Mouse (Mus musculus): ENCODE results near the gene Hibadh.

Hibadh gene

DNA sequence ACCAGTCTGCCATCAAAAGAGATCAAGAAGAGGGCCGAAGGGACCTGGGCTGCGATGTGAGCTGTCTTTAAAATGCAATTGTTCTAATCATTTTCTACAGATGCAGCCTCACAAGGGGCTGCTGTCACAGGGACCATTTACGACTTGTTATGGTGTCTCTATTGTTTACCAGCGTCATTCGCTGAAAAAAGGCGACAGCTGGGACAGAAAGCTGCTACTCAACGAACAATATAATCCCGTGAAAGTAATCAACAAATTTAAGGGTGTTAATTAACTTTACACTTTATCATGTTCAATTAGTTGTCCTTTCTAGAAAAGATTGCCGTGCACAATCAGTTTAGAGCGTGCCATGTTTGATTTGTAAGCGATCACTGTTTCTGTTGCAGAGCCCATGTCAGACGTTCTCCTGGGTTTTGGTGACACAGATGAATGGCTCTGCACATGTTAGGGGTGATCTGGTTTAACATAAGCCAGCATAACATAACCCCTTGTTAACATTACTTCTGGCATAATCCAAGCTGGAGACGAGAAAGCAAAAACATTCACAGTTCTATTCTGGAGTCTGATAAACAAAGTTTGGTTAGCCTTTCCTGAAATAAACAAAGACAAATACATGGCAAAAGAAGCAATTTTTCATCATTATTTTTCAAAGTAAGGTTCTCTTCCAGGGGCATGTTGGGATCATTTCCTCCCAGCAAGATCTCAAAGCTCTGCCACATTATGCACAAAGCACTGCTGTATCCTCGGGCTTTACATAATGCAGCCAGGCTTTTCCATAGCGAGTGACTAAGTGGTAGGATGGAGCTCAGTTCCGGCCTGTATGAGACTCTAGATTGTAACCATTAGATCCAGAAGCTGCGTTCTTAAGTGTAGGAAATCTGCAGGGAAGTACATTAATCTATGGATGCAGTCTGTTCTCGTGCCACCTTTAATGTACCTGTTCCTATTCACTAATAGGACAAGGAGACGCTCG, 72.6 kb downstream of the Hibadh start:
- DNase-seq (ENCODE audit: low spot score in 2 of 2): no peak

DNA sequence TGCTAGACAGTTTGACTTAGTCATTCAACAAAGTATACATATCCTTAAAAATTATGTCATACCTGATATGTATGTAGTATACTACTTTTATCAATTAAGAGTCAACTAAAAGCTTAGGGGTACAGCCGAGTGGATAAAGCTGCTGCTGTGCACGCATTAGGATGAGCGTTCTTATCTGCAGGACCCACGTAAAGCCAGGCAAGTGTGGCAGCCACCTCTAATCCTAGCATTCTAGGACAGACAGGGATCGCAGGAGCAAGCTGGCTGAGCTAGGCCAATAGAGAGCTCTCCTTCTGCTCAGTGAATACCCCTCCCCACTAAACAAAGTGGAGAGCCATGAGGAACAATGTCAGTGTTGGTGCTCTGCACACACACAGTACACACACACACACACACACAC, 75.0 kb downstream of the Hibadh start:
- no peak for DNase-seq (ENCODE audit: low spot score in 2 of 2)

GRCm38 (mm10) chr6:52562994-52563393, 77.2 kb downstream of the Hibadh start:
- no peak for DNase-seq (ENCODE audit: low spot score in 2 of 2)

- DNase-seq (ENCODE audit: low spot score in 2 of 2): no peak
Observed at GRCm38 (mm10) chr6:52559041-52559440, 81.1 kb downstream of the Hibadh start.

GRCm38 (mm10) chr6:52544376-52544775, 95.8 kb downstream of the Hibadh start:
- DNase-seq (ENCODE audit: low spot score in 2 of 2): no peak

- DNase-seq (ENCODE audit: low spot score in 2 of 2): no peak
Observed at GRCm38 (mm10) chr6:52542464-52542863, 97.7 kb downstream of the Hibadh start.

DNA sequence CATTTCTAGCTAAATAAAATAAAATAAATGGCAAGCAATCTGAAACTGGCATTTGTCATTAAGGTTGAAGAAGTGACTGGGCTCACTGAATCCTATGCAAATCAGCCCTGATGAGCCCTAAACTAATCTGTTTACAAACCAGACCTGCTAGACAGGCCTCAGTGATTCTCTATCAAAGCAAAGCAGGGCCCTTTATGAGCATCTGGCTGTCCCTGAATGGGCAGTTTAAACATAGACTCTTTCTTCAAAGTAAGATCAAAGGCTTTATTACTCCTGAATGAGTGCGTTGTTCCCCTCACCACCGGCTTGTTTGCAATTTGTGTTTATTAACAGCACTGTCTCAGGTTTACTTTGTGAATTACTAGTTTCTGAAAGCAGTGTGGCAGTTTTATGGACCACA, 100.3 kb downstream of the Hibadh start:
- no peak for DNase-seq (ENCODE audit: low spot score in 2 of 2)

DNA sequence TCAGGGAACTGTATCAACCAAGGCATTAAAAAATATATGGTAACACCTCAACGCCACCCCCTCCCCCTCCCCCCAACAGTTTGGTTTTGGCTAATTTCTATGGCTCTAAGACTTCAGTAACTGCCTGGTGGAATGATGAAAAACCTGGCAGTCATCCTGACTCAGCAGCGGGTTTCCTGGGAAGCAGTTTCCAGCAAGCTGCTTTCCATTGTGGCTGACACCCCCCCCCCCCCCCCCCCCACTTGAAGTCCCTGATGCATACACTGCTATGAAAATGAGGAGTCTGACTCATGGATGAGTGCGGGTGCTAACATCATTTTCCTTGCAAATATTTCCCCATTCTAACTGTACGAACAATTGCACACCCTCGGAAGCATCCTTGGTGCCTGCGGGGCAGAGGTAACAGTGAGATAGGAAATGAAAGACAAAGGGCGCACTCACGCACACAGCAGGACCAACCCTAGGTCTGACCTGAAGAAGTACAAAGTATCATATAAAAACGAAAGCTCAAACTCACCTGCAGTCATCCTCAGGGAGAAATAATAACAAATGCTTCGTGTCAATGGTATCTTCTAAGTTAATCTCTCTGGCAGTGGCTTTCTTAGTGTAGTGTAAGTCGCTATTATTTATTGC, 105.0 kb downstream of the Hibadh start:
- no peak for DNase-seq (ENCODE audit: low spot score in 2 of 2)

- no peak for DNase-seq (ENCODE audit: low spot score in 2 of 2)
Observed at GRCm38 (mm10) chr6:52532144-52532492, 108.1 kb downstream of the Hibadh start.

GRCm38 (mm10) chr6:52531366-52532143, 108.6 kb downstream of the Hibadh start:
- peak in 1 of 2 experiments; percentile 8 for DNase-seq (ENCODE audit: low spot score in 2 of 2)

DNA sequence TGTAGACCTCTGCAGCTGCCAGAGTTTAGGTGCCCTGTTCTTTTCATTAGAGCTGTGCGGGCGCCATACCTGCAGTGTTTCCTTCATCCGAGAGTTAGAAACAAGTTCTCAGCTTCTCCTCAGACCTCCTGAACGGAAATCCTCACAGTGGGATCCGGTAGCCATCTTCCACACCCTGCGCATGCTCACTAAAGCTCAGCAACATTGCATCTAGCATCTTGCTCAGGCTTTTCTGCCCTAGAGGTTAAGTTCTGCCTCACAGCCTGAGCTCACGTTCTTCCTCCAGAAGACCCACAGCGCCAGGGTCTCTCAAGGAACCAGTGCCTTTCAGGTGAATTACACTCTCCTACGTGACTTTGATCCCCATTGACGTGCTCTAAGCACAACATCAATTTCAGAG, 109.3 kb downstream of the Hibadh start:
- no peak for DNase-seq (ENCODE audit: low spot score in 2 of 2)

DNA sequence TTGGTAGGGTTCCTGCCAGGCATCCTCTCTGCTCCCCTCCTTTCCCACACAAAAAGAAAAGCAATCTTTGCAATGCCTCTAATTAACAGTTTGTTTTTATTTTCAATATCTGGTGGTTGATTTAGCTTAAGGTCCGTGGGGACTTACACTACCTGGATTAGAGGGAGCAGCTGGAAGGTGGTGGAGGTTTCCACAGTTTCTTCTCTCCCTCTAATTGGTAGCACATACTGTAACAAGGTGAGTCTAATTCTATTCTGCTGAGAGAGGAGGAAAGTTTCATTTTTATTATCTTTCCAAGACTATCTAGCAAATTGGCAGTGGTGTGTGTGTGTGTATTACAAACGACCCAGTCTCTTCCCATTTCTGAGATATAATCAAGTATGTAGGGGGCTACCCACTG, 116.0 kb downstream of the Hibadh start:
- no peak for DNase-seq (ENCODE audit: low spot score in 2 of 2)

DNA sequence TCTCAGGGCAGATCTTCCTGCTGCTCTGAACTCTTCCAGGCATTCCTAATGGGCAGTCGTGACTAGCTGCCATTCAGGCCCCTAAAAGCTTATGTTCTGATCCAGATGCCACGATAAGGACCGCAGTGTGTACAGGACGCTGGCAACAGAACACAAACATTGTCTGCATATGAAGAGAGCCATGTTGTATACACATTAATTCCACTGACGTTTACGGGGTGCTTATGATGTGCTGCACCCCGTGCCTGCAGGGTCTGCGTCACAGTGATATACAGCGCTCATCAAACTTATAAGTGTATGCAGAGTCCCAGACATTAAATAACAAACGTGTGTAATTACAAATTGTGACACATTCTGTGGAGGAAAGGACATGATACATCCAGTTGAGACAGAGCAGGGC, 121.5 kb downstream of the Hibadh start:
- DNase-seq (ENCODE audit: low spot score in 2 of 2): no peak

- no peak for DNase-seq (ENCODE audit: low spot score in 2 of 2)
Observed at GRCm38 (mm10) chr6:52517272-52517671, 122.9 kb downstream of the Hibadh start.

- DNase-seq (ENCODE audit: low spot score in 2 of 2): no peak
Observed at GRCm38 (mm10) chr6:52513876-52514405, 126.2 kb downstream of the Hibadh start.

GRCm38 (mm10) chr6:52508789-52509188, 131.4 kb downstream of the Hibadh start:
- DNase-seq (ENCODE audit: low spot score in 2 of 2): no peak

DNA sequence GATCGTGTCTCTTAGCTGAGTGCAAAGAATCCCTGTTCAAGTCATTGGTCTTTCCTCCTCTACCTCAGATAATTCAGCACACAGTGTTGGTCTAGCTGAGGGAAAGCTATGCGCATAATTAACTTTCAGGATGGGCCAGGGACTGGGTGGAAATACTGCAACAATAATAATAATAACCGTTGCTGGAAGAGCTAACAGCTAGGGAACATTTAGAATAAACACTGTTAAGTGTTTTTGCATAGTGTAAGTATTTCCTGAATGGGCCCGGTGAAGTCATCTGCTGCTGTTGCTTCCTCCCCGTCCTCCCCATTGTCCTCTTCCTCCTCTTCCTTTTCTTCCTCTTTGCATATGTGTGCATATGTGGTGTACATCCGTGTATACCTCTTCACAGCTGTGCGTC, 132.2 kb downstream of the Hibadh start:
- DNase-seq (ENCODE audit: low spot score in 2 of 2): no peak

GRCm38 (mm10) chr6:52507171-52507570, 133.0 kb downstream of the Hibadh start:
- DNase-seq (ENCODE audit: low spot score in 2 of 2): no peak

- DNase-seq (ENCODE audit: low spot score in 2 of 2): no peak
Observed at GRCm38 (mm10) chr6:52505777-52506755, 134.1 kb downstream of the Hibadh start.

- DNase-seq (ENCODE audit: low spot score in 2 of 2): no peak
Observed at GRCm38 (mm10) chr6:52504676-52505460, 135.3 kb downstream of the Hibadh start.

Data from right cerebral cortex, postnatal 36 days (tissue).